Comparison of ENCODE assay signal across 8 mouse cellular contexts in the genomic region with DNA sequence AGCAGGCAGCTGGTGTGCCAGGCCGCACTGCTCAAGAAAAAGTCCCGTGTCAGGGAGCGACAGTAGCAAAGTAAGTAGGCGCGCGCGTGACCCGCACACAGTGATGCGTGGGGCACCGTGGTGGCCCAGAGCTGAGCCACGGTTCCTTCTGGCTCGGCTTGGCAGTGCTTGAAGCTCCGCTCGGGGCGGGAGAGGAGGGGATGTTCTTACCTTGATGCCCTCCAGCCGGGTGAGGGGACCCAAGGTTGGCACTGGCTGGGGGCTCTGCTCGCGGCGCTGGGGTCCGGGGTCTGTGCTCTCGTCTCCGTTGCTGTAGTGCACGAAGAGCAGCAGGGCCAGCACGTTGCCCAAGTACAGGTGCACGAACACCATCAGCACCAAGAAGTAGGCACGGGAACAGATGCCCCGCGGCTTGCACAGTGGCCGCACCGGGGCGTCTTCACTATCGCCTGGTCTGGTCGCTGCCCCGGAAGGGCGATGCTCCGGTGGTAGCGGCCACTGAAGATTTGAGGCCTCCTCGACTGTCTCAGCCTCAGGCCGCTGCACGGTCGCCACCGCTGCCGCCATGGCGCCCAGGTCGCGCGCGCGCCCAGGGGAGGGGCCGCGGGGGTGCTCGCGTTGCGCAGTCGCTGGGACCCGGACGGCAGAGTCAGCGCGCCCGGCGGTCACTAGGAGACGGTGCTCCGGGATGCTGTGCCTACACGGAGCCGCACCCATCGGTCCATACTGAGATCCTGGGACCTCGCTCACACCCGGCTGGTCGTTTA. TPM values are rescaled to one million over a fixed set of nuclear protein-coding genes. Genes with fewer than 3 reads are reported as not detected.
DNase-seq lines count a peak whose midpoint lies in the region; ATAC-seq lines count a peak whose summit lies in the region.

TSS of gene P4htm (minus strand) at position 670 of the 767 bp plus-strand sequence.

- peak within 1 kb of the TSS; percentile 83 for H3K27ac ChIP-seq in hindbrain, embryonic 14.5 days

- H3K9ac ChIP-seq in hindbrain, embryonic 14.5 days, result peak within 1 kb of the TSS; percentile 79

- DNase-seq in R1 (ENCODE audit: low read depth, low spot score), result peak; percentile 65
- peak; percentile 83 to 85 for DNase-seq in cerebellum, postnatal 10 days
- DNase-seq in gastrocnemius, adult 18-20 months (ENCODE audit: low spot score), result peak; percentile 47
- DNase-seq in hindbrain, embryonic 14.5 days (ENCODE audit: low spot score), result peak; percentile 71
- peak; percentile 70 to 80 for DNase-seq in left cerebral cortex, postnatal 14 days (ENCODE audit: low spot score in 2 of 2)
- peak; percentile 86 for DNase-seq in right cerebral cortex, adult 18-20 months
- DNase-seq in yolk sac, embryonic 10.5 days (ENCODE audit: low spot score), result peak; percentile 54

- no peaks in the 10 kb centered on the region for H3K27me3 ChIP-seq in hindbrain, embryonic 14.5 days (ENCODE audit: control insufficient read depth, insufficient read depth, low read length)
- peaks cover 7% of the 10 kb centered on the region for H3K27me3 ChIP-seq in megakaryocyte, embryonic 14.5 days (replicated peaks)

- intact Hi-C loops in left cerebral cortex, postnatal 14 days (cut with DNase I), result no loop called here

- H3K9me3 ChIP-seq in hindbrain, embryonic 14.5 days (ENCODE audit: control insufficient read depth, low read length), result no peaks in the 10 kb centered on the region
- H3K9me3 ChIP-seq in megakaryocyte, embryonic 14.5 days, result no peaks in the 10 kb centered on the region

- WGBS in hindbrain, embryonic 14.5 days, result 1% methylated on average over 67 of the region's 69 CpGs

- peak; percentile 75 for ATAC-seq in hindbrain, embryonic 14.5 days (ENCODE audit: low FRiP score)

- H3K4me1 ChIP-seq in hindbrain, embryonic 14.5 days (replicated peaks; ENCODE audit: control insufficient read depth, insufficient read depth, low read length), result peaks cover 14% of the 10 kb centered on the region; the same call in 1 of the 2 replicates
- H3K4me1 ChIP-seq in megakaryocyte, embryonic 14.5 days, result peaks cover 33% of the 10 kb centered on the region

- H3K36me3 ChIP-seq in hindbrain, embryonic 14.5 days (replicated peaks; ENCODE audit: control insufficient read depth, insufficient read depth), result 0 out of 2 replicates have a peak, but pooled peaks cover 4% of the 10 kb centered on the region
- H3K36me3 ChIP-seq in megakaryocyte, embryonic 14.5 days (replicated peaks; ENCODE audit: low read length), result peaks cover 13% of the 10 kb centered on the region

- H3K4me2 ChIP-seq in hindbrain, embryonic 14.5 days (replicated peaks), result peak within 1 kb of the TSS; percentile 94

- H3K4me3 ChIP-seq in hindbrain, embryonic 14.5 days (replicated peaks; ENCODE audit: low read length), result peak within 1 kb of the TSS; percentile 81
- H3K4me3 ChIP-seq in megakaryocyte, embryonic 14.5 days (replicated peaks), result peak within 1 kb of the TSS; percentile 93

RNA-seq across cellular contexts. Expression of gene P4htm, which starts in this region (rescaled TPM):
- total RNA-seq in gastrocnemius, adult 18-20 months (2021), result 1 to 10 TPM; 3.4 to 4.1 TPM
- 29.7 and 33.2 TPM in 2 replicates for polyA plus RNA-seq in hindbrain, embryonic 14.5 days (2014; fragmentation: Nextera tagmentation; extraction: Ambion mirVana)
- total RNA-seq in left cerebral cortex, postnatal 14 days (2021), result 10 to 100 TPM; 60.3 to 61.6 TPM
- 1.8 and 2.8 TPM in 2 replicates for polyA plus RNA-seq in megakaryocyte, embryonic 14.5 days (2012; ENCODE audit: insufficient read depth, low replicate concordance)

Comparison
In these comparisons a context has a peak if more than half of its experiments do, and no peak if none do; other contexts are left out.
1. Peak in every context shown above with its lines: DNase-seq, ATAC-seq, H3K4me3 ChIP-seq and H3K27ac ChIP-seq.
2. RNA of gene P4htm (total RNA-seq): 60.3 to 61.6 TPM in left cerebral cortex, postnatal 14 days; 3.4 to 4.1 TPM in gastrocnemius, adult 18-20 months; every median in the first group is over 10 times any median in the second.